Mouse (Mus musculus) neural tube, embryonic 11.5 days (tissue): Measurements from ENCODE around the gene Tlr13. TPM values are rescaled to one million over a fixed set of nuclear protein-coding genes. Genes with fewer than 3 reads are reported as not detected.

Experiments used
- ATAC-seq: fragments of 200-750 bp; cut with Nextera tagmentation; 2 replicates; pipeline ENCODE4 v1.8.0; 2017; ENCODE audit warnings: moderate number of reproducible peaks, mild to moderate bottlenecking, moderate TSS enrichment, moderate library complexity; ENCODE audit not compliant: insufficient read depth, low FRiP score, low TSS enrichment
- DNase-seq: peaks from one replicate; pipeline ENCODE4 v3.0.0-alpha.2; 2015; ENCODE audit warnings: low spot score
- H3K27ac ChIP-seq: fragments of 300-500 bp; sonication (generic); 2 replicates; pipeline ENCODE4 v1.5.1; 2014; ENCODE audit warnings: low read depth, mild to moderate bottlenecking, low read length
- H3K27me3 ChIP-seq: fragments of 300-500 bp; sonication (generic); 2 replicates; pipeline ENCODE4 v1.6.1; 2014; ENCODE audit warnings: mild to moderate bottlenecking, low read length, mixed read lengths; ENCODE audit not compliant: control insufficient read depth, insufficient read depth
- H3K36me3 ChIP-seq: fragments of 300-500 bp; sonication (generic); 2 replicates; pipeline ENCODE4 v1.6.1; 2014; ENCODE audit warnings: mild to moderate bottlenecking, low read length, moderate library complexity, mixed read lengths; ENCODE audit not compliant: control insufficient read depth, insufficient read depth
- H3K4me1 ChIP-seq: fragments of 300-500 bp; sonication (generic); 2 replicates; pipeline ENCODE4 v1.6.1; 2014; ENCODE audit warnings: low read length, mixed read lengths; ENCODE audit not compliant: control insufficient read depth, insufficient read depth
- H3K4me2 ChIP-seq: fragments of 300-500 bp; sonication (generic); 2 replicates; pipeline ENCODE4 v1.6.1; 2014; ENCODE audit warnings: low read depth, mild to moderate bottlenecking, moderate library complexity
- H3K4me3 ChIP-seq: fragments of 300-500 bp; sonication (generic); 2 replicates; pipeline ENCODE4 v1.5.1; 2014; ENCODE audit warnings: low read depth, low read length
- H3K9ac ChIP-seq: fragments of 300-500 bp; sonication (generic); 2 replicates; pipeline ENCODE4 v1.6.1; 2014; ENCODE audit warnings: mild to moderate bottlenecking, low read length
- H3K9me3 ChIP-seq: fragments of 300-500 bp; sonication (generic); 2 replicates; pipeline ENCODE4 v1.6.1; 2016; ENCODE audit warnings: low read length; ENCODE audit not compliant: control insufficient read depth
- WGBS: fragments of 180-500 bp; shearing (Covaris S2); extraction: QIAGEN DNeasy Blood & Tissue Kit; methylation state at CpG from one replicate; pipeline ENCODE4 v1.1.7; 2014; 5-methylcytosine and 5-hydroxymethylcytosine counted together
- polyA plus RNA-seq: library from polyadenylated mRNA; unstranded; fragments of >200 nt; fragmentation: Nextera tagmentation; extraction: Ambion mirVana; gene quantifications from 2 replicates; pipeline ENCODE4 v1.2.1, GENCODE M21; 2014

Gene Tlr13
- polyA plus RNA-seq, 1 experiment from 2014 or later, result 0.74 TPM

DNA sequence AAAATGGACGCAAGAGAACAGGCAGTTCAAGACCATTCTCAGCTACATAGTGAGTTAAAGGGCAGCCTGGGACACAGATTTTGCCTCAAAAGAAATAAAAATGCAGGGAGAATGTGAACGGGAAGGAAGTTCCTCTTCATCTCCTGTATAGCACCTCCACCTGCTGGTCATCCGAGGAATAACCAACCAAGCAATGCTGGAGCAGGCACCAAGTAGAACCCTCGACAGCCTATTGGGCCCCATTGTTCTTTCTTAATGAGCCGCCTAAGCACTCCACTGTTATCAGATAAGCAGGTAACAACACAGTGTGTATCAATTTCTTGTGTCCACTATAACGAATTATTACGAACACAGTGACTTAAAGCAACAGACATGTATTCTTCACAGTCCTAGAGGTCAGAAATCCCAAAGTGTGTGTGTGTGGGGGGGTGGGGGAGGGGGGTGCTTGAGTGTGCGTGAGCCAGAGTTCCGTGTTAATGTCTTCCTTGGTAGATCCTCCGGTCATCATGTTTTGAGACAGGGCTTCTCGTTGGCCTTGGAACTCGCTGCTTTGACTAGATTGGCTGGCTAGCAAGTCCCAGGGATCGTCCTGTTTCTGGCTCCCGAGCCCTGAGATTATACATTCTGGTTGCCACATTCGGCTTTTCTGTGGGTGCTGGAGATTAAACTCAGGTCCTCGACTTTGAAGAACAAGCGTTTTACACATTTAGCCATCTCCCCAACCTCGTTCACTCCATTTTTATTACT, 28.3 kb downstream of the Tlr13 start:
- Histone ChIP-seq H3K9ac (no peak overlapping the region; the same call in 1 of the 2 replicates), H3K4me1 (no peaks in the 10 kb centered on the region), H3K4me3 (peak overlapping the region; percentile 19; the same call in 1 of the 2 replicates), H3K27ac (no peak overlapping the region), H3K27me3 (no peaks in the 10 kb centered on the region), H3K36me3 (no peaks in the 10 kb centered on the region), H3K4me2 (peak overlapping the region; percentile 33), H3K9me3 (no peaks in the 10 kb centered on the region)
- peak; percentile 81 for ATAC-seq
- peak; percentile 71 for DNase-seq
- 27% methylated on average over 18 of the region's 18 CpGs for WGBS

DNA sequence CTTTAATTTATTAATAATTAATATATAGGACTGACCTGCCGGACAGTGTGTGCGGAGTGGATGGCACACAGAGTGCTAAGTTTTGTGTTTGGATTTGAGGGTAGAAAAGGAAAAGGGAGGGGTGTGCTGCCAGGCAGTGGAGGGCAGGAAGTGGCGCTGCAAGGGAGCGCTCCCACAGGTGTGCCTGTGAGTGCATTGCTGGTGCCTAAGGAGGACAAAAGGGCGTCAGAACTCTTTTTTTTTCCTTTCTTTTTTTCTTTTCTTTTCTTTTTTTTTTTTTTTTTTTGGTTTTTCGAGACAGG, 28.8 kb downstream of the Tlr13 start:
- DNase-seq (no peak), ATAC-seq (0 out of 2 replicates have a peak, but pooled peaks have one; percentile 31)
- no peaks in the 10 kb centered on the region for H3K36me3 ChIP-seq
- no peaks in the 10 kb centered on the region for H3K9me3 ChIP-seq
- WGBS, result 70% methylated on average over 5 of the region's 6 CpGs
- peak overlapping the region; percentile 33; the same call in 1 of the 2 replicates for H3K4me2 ChIP-seq
- H3K4me1 ChIP-seq, result no peaks in the 10 kb centered on the region
- no peaks in the 10 kb centered on the region for H3K27me3 ChIP-seq
- no peak overlapping the region for H3K9ac ChIP-seq
- H3K27ac ChIP-seq, result no peak overlapping the region
- H3K4me3 ChIP-seq, result no peak overlapping the region

DNA sequence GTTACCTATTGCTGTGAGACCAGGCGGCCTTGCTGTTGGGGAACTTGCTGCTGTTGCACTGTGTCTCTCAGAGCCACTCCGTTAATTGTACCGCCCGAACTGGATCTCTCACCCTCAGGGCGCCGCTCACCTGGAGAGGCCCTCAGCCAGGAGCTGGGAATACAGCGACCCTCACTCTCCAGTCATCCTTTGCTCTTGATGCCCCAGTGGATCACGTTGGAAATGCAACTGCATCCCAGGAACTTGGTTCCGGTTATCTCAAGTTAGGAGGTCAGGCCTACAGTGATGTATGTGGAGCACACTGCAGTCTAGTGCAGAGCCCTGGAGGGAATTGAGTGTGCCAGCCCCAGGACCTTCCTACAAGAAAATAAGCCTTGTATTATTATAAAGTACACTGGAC, 33.3 kb downstream of the Tlr13 start:
- DNase-seq (no peak), ATAC-seq (no peak)
- Histone ChIP-seq H3K4me3 (no peak overlapping the region), H3K9ac (no peak overlapping the region), H3K4me2 (no peak overlapping the region), H3K9me3 (no peaks in the 10 kb centered on the region), H3K4me1 (no peaks in the 10 kb centered on the region), H3K27me3 (no peaks in the 10 kb centered on the region), H3K27ac (no peak overlapping the region), H3K36me3 (no peaks in the 10 kb centered on the region)
- WGBS, result 68% methylated on average over 9 of the region's 9 CpGs

DNA sequence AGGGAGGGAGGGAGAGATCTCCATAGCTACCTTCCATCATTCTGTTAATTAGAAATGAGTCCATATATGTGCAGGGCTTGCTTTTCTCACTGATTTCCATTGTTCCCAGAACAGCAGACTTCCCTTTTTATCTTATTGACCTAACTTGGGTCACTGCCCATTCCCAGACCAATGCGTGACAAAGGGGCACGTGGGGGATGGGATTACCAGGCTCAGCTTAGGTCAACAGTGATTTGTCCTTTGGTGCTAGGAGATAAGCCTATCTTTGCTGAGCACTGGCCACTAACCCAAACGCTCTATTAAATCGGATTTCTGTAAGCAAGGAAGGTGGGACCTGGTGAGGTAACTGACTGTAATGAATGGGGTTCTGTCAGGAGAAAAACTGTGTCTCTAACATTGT, 41.3 kb downstream of the Tlr13 start:
- no peak for ATAC-seq
- DNase-seq, result no peak
- no peaks in the 10 kb centered on the region for H3K36me3 ChIP-seq
- no peaks in the 10 kb centered on the region for H3K27me3 ChIP-seq
- H3K9me3 ChIP-seq, result no peaks in the 10 kb centered on the region
- 38% methylated on average over 4 of the region's 4 CpGs for WGBS
- no peak overlapping the region for H3K4me2 ChIP-seq
- H3K27ac ChIP-seq, result no peak overlapping the region
- H3K4me3 ChIP-seq, result no peak overlapping the region
- H3K4me1 ChIP-seq, result 0 out of 2 replicates have a peak, but pooled peaks cover 3% of the 10 kb centered on the region
- no peak overlapping the region for H3K9ac ChIP-seq

DNA sequence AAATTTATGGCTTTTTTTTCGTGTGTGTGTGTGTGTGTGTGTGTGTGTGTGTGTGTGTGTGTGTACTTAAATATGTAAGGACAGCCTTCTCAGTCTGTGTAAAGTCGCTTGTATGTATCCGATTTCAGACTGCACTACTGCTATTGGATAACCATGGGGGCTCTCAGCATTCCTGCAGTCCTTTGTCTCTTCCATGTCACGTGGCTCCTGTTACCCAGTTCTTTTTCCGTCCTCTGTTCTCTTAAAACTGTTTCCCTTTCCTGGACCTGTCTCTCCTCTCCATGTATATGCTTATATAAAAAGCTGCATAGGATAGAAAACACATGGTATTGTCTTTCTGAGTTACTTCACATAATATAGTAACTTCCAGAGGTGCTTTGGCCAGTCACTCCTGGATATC, 42.7 kb downstream of the Tlr13 start:
- peak overlapping the region; percentile 54 for H3K27ac ChIP-seq
- ATAC-seq, result peak; percentile 36; the same call in 1 of the 2 replicates
- H3K9ac ChIP-seq, result no peak overlapping the region
- peak; percentile 37 for DNase-seq
- H3K4me3 ChIP-seq, result no peak overlapping the region
- H3K4me2 ChIP-seq, result no peak overlapping the region
- H3K27me3 ChIP-seq, result no peaks in the 10 kb centered on the region
- H3K4me1 ChIP-seq, result 0 out of 2 replicates have a peak, but pooled peaks cover 3% of the 10 kb centered on the region
- H3K9me3 ChIP-seq, result no peaks in the 10 kb centered on the region
- no peaks in the 10 kb centered on the region for H3K36me3 ChIP-seq
- 22% methylated on average over 5 of the region's 5 CpGs for WGBS

DNA sequence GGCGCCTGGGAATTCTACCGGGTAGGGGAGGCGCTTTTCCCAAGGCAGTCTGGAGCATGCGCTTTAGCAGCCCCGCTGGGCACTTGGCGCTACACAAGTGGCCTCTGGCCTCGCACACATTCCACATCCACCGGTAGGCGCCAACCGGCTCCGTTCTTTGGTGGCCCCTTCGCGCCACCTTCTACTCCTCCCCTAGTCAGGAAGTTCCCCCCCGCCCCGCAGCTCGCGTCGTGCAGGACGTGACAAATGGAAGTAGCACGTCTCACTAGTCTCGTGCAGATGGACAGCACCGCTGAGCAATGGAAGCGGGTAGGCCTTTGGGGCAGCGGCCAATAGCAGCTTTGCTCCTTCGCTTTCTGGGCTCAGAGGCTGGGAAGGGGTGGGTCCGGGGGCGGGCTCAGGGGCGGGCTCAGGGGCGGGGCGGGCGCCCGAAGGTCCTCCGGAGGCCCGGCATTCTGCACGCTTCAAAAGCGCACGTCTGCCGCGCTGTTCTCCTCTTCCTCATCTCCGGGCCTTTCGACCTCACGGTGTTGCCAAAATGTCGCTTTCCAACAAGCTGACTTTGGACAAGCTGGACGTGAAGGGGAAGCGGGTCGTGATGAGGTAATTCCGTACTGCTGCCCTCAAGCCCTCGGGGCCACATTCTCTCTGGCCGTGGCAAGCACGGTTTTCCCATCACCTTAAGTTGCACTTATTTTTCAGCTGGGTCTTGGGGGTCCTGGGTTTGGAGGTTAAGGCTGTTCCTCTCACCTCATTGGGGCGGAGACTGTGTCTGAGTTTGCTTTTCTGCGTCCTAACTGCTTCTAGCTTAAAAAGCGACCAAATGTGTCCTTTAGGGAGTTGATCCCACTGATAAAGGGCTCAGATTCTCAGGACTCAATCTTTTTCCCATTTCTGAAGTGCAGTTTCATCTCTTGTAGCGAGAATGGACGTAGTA, 44.0 kb downstream of the Tlr13 start, which contains the start of gene Pgk1:
Gene Pgk1, plus strand, starts transcription at position 388 of the 937 bp plus-strand sequence.
- Histone ChIP-seq H3K9ac (peak within 1 kb of the TSS; percentile 56), H3K27ac (peak within 1 kb of the TSS; percentile 54), H3K4me2 (peak within 1 kb of the TSS; percentile 47), H3K9me3 (no peaks in the 10 kb centered on the region), H3K27me3 (no peaks in the 10 kb centered on the region), H3K4me1 (0 out of 2 replicates have a peak, but pooled peaks cover 3% of the 10 kb centered on the region), H3K4me3 (peak within 1 kb of the TSS; percentile 51), H3K36me3 (no peaks in the 10 kb centered on the region)
- DNase-seq (peak; percentile 93), ATAC-seq (peak; percentile 94)
- 16% methylated on average over 47 of the region's 55 CpGs for WGBS

DNA sequence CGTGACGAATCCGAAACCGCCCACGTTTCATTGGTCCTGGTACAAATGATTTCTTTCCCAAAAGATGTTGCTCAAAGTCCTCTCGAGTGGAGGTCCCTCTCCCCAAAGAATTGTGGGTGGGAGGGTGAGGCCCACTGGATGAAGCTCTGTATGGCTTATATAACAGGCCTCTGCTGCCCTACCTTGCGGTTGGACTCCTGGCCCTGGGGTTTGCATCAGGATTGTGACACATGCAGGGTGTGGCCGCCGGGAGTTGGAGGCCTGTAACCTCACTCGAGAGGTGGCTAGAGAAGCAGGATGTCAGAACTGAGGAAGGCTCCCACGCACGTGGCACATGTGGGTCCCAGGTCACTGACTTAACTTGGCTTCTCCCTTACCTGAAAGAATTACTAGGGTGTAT, 44.7 kb downstream of the Tlr13 start:
- Histone ChIP-seq H3K4me1 (0 out of 2 replicates have a peak, but pooled peaks cover 3% of the 10 kb centered on the region), H3K9ac (peak overlapping the region; percentile 56), H3K27ac (no peak overlapping the region), H3K36me3 (no peaks in the 10 kb centered on the region), H3K27me3 (no peaks in the 10 kb centered on the region), H3K4me2 (peak overlapping the region; percentile 47), H3K4me3 (peak overlapping the region; percentile 51), H3K9me3 (no peaks in the 10 kb centered on the region)
- DNase-seq (peak; percentile 31), ATAC-seq (no peak)
- 17% methylated on average over 12 of the region's 12 CpGs for WGBS

DNA sequence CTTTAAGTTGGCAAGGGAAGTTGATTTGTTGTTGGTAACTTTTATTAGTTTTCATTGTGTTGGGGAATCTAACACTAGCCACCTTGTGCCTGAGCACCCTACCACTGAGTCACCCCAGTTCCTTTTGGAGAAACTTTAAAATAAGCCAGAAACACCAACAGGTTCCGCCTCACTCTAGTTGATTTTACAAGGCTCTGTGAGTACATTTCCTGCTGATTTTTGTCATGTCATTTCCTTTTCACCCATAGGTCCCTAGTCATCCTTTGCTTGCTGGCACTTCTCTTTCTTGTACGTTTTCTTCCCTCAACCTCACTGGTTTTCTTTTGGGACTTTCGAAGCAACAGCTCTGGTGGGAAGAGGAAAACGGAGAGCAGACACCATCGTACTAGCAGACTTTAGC, 46.4 kb downstream of the Tlr13 start:
- H3K27ac ChIP-seq, result no peak overlapping the region
- peak overlapping the region; percentile 51 for H3K4me3 ChIP-seq
- H3K9ac ChIP-seq, result no peak overlapping the region
- peak overlapping the region; percentile 47 for H3K4me2 ChIP-seq
- ATAC-seq (no peak), DNase-seq (no peak)
- H3K36me3 ChIP-seq, result no peaks in the 10 kb centered on the region
- WGBS, result 64% methylated on average over 5 of the region's 5 CpGs
- 0 out of 2 replicates have a peak, but pooled peaks cover 3% of the 10 kb centered on the region for H3K4me1 ChIP-seq
- H3K27me3 ChIP-seq, result no peaks in the 10 kb centered on the region
- no peaks in the 10 kb centered on the region for H3K9me3 ChIP-seq
